Mouse (Mus musculus) heart, adult 2 months (tissue): Measurements from ENCODE around the gene Atp6v0d1.

ENCODE experiments used
- CTCF ChIP-seq: fragments of 200-600 bp; IDR thresholded peaks from 2 replicates; pipeline ENCODE4 v1.8.1; 2022; ENCODE audit warnings: antibody characterized with exemption, mild to moderate bottlenecking, moderate library complexity
- EP300 ChIP-seq: fragments of 200-500 bp; IDR thresholded peaks from 2 replicates; pipeline ENCODE4 v1.6.1; 2011; ENCODE audit warnings: low read depth, low read length, control low read depth; ENCODE audit not compliant: insufficient read depth
- POLR2A ChIP-seq: fragments of 200-500 bp; IDR thresholded peaks from 2 replicates; pipeline ENCODE4 v1.6.1; 2011; ENCODE audit warnings: mild to moderate bottlenecking, low read depth, low read length, control low read depth; ENCODE audit not compliant: insufficient read depth

DNA sequence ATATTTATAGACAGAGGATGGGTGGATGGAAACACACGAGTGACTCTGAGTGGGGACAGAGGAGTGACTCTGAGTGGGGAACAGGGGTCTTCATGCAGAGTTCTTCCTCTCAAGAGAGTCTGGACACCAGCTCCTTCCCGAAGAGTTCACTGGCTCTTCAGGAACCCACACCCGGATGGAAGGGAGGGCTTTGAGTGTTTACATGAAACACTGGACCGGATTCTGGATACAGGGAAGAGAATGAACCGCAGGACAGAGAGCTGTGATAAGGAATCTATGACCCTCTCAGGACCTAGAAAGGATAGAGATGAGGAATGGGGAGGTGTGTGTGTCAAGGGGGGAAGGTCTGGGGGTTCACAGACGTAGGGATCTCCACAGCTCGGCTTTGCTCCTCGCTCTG is 48.5 kb downstream of the Atp6v0d1 start:
- TF ChIP-seq CTCF (no peak), EP300 (no peak), POLR2A (no peak)
